In the genomic region with DNA sequence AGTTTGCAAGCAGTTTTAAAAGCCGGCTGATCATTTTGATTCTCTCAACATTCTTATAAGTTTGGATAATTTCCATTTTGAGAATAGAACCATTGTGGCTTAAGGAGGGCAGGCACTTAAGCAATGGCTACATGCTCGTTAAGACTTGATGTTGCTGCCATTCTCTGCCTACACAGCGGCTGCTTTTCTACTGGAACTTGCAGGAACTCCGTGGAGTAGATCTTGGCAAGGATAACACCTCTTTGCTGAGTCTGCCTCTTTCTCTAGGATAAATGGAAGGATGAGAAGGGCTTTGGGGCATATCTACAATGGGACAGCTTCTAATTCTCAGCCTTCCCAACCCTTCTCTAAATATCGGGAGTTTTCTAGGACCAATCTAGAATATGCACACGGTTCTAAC, we compare ENCODE assay signal across 22 mouse cellular contexts. TPM values are rescaled to one million over a fixed set of nuclear protein-coding genes. Genes with fewer than 3 reads are reported as not detected.
A peak's percentile ranks its signal among the peaks of the same experiment; 100 is the strongest.
DNase-seq lines count a peak whose midpoint lies in the region; ATAC-seq and TF ChIP-seq lines count a peak whose summit lies in the region.
"Had no signal": no experiment of that assay in that cellular context is flagged by ENCODE, and none has a peak within 500 bp of the region (broad histone marks: within the 10 kb centered on the region; RNA-seq: fewer than 3 reads in every experiment).

No protein-coding gene starts in this region.

- peaks cover 13% of the 10 kb centered on the region for H3K36me3 ChIP-seq in megakaryocyte, embryonic 14.5 days (replicated peaks; ENCODE audit: low read length)
- H3K36me3 ChIP-seq: embryonic facial prominence, embryonic 12.5 days; embryonic facial prominence, embryonic 15.5 days; forebrain, embryonic 15.5 days; hindbrain, embryonic 12.5 days; hindbrain, embryonic 15.5 days had no signal

- peaks cover 95% of the 10 kb centered on the region for H3K4me1 ChIP-seq in megakaryocyte, embryonic 14.5 days
- H3K4me1 ChIP-seq: embryonic facial prominence, embryonic 12.5 days; embryonic facial prominence, embryonic 15.5 days; forebrain, embryonic 15.5 days; hindbrain, embryonic 12.5 days; hindbrain, embryonic 15.5 days had no signal

- no peak for ATAC-seq in megakaryocyte, adult 5-6 weeks (ENCODE audit: poor library complexity, severe bottlenecking)
- ATAC-seq in erythroblast, adult 5-6 weeks (replicated peaks; ENCODE audit: low FRiP score, poor library complexity, severe bottlenecking), result no peak
- ATAC-seq: activated CD4-positive, CD25-positive, alpha-beta regulatory T cell, adult 4 months; forebrain, embryonic 15.5 days had no signal

- DNase-seq in brain, embryonic 14.5 days (ENCODE audit: low read depth), result peak; percentile 25
- DNase-seq in telencephalon, adult 2 months (ENCODE audit: low read depth, low spot score), result peak; percentile 22
- no peak for DNase-seq in ovary, postnatal 36 days (ENCODE audit: low spot score)
- DNase-seq: adrenal gland, adult 8-10 months; adrenal gland, postnatal 25 days; cerebellum, adult 11 months; cerebellum, adult 2 months; cerebellum, adult 9-11 months; cerebellum, postnatal 25 days; gastrocnemius, adult 2 months; gastrocnemius, postnatal 14 days had no signal

- no peaks in the 10 kb centered on the region for H3K27me3 ChIP-seq in megakaryocyte, embryonic 14.5 days (replicated peaks)
- H3K27me3 ChIP-seq: embryonic facial prominence, embryonic 12.5 days; embryonic facial prominence, embryonic 15.5 days; forebrain, embryonic 15.5 days; hindbrain, embryonic 12.5 days; hindbrain, embryonic 15.5 days had no signal

- peak overlapping the region; percentile 90 for H3K4me3 ChIP-seq in megakaryocyte, embryonic 14.5 days (replicated peaks)
- H3K4me3 ChIP-seq: embryonic facial prominence, embryonic 12.5 days; embryonic facial prominence, embryonic 15.5 days; forebrain, embryonic 15.5 days; gastrocnemius, adult 2 months; hindbrain, embryonic 12.5 days; hindbrain, embryonic 15.5 days had no signal

- H3K9me3 ChIP-seq in megakaryocyte, embryonic 14.5 days, result no peaks in the 10 kb centered on the region
- H3K9me3 ChIP-seq: embryonic facial prominence, embryonic 12.5 days; embryonic facial prominence, embryonic 15.5 days; forebrain, embryonic 15.5 days; hindbrain, embryonic 12.5 days; hindbrain, embryonic 15.5 days had no signal

- TF ChIP-seq CTCF in brain, embryonic 14.5 days (IDR thresholded peaks at IDR 0.05; ENCODE audit: borderline replicate concordance, extremely low read depth, insufficient read depth, insufficient read length), result no peak

- TF ChIP-seq POLR2A in brain, embryonic 14.5 days (IDR thresholded peaks at IDR 0.05; ENCODE audit: borderline replicate concordance, extremely low read depth, insufficient read depth, insufficient read length, poor library complexity, severe bottlenecking), result no peak

RNA-seq across cellular contexts. Expression of gene Selp, which starts 0.6 kb away (rescaled TPM):
- polyA plus RNA-seq in megakaryocyte, embryonic 14.5 days (2012; ENCODE audit: insufficient read depth, low replicate concordance), result 197 and 302 TPM in 2 replicates
- 1.4 and 2.0 TPM in 2 replicates for total RNA-seq in megakaryocyte, adult 5-6 weeks (2015)
- total RNA-seq in megakaryocyte, adult 5-6 weeks (2017), result 1.3 and 2.0 TPM in 2 replicates
- polyA plus RNA-seq in brain, embryonic 14.5 days (2012; rRNA removed), result not detected in 2 replicates
- total RNA-seq in erythroblast, adult 5-6 weeks (2015; ENCODE audit: low replicate concordance), result 1.3 TPM in 1 of 2 replicates, not detected in the other
- total RNA-seq in erythroblast, adult 5-6 weeks (2017; ENCODE audit: low replicate concordance), result 0.84 TPM in 1 of 2 replicates, not detected in the other
- polyA plus RNA-seq: cerebellum, adult 2 months; embryonic facial prominence, embryonic 12.5 days; forebrain, embryonic 11.5 days; forebrain, embryonic 15.5 days; hindbrain, embryonic 12.5 days; hindbrain, embryonic 15.5 days had no signal

RNA-seq across cellular contexts. Expression of gene F5, which starts 36.0 kb away (rescaled TPM):
- 2.2 and 15.1 TPM in 2 replicates for polyA plus RNA-seq in megakaryocyte, embryonic 14.5 days (2012; ENCODE audit: insufficient read depth, low replicate concordance)
- 40.5 and 46.2 TPM in 2 replicates for total RNA-seq in megakaryocyte, adult 5-6 weeks (2015)
- 29.2 and 38.5 TPM in 2 replicates for total RNA-seq in megakaryocyte, adult 5-6 weeks (2017)
- polyA plus RNA-seq in brain, embryonic 14.5 days (2012; rRNA removed), result 0.16 and 0.36 TPM in 2 replicates
- total RNA-seq in erythroblast, adult 5-6 weeks (2015; ENCODE audit: low replicate concordance), result 12.7 and 15.8 TPM in 2 replicates
- 6.0 and 6.2 TPM in 2 replicates for total RNA-seq in erythroblast, adult 5-6 weeks (2017; ENCODE audit: low replicate concordance)
- polyA plus RNA-seq: activated CD4-positive, CD25-positive, alpha-beta regulatory T cell, adult 4 months had no signal

RNA-seq across cellular contexts. Expression of gene Sell, which starts 53.9 kb away (rescaled TPM):
- polyA plus RNA-seq in megakaryocyte, embryonic 14.5 days (2012; ENCODE audit: insufficient read depth, low replicate concordance), result 1.9 TPM in 1 of 2 replicates, not detected in the other
- total RNA-seq in megakaryocyte, adult 5-6 weeks (2015), result 838 and 904 TPM in 2 replicates
- total RNA-seq in megakaryocyte, adult 5-6 weeks (2017), result 641 and 646 TPM in 2 replicates
- polyA plus RNA-seq in brain, embryonic 14.5 days (2012; rRNA removed), result 0.12 TPM in 1 of 2 replicates, not detected in the other
- 74.2 and 94.7 TPM in 2 replicates for total RNA-seq in erythroblast, adult 5-6 weeks (2015; ENCODE audit: low replicate concordance)
- 43.8 and 69.9 TPM in 2 replicates for total RNA-seq in erythroblast, adult 5-6 weeks (2017; ENCODE audit: low replicate concordance)
- polyA plus RNA-seq: forebrain, embryonic 11.5 days; heart, embryonic 14.5 days had no signal

Comparison
In these comparisons a context has a peak if more than half of its experiments do, and no peak if none do; other contexts are left out.
1. RNA of gene Sell, which starts 53.9 kb away (total RNA-seq): 641 to 904 TPM in megakaryocyte, adult 5-6 weeks; 43.8 to 94.7 TPM in erythroblast, adult 5-6 weeks; every median in the first group is over 4 times any median in the second.